Mouse (Mus musculus) MEL-GATA-1-ER (cell line): ENCODE results near the gene Lamc1.
"Not testable (repeated sequence)": the region's sequence is repeated elsewhere in the genome, so short reads cannot be mapped to it uniquely, and the experiment has no call there.

Source experiments
- DNase-seq: peaks from one replicate; pipeline ENCODE4 v3.0.0-alpha.2; 2012; ENCODE audit warnings: low read depth; ENCODE audit errors: extremely low read depth

Gene Lamc1

GRCm38 (mm10) chr1:153331796-153332443 lies 666 bp downstream of the Lamc1 start:
- DNase-seq = no peak

GRCm38 (mm10) chr1:153331206-153331605 lies 1.4 kb downstream of the Lamc1 start:
- DNase-seq = no peak

- no peak for DNase-seq
These were observed 3.3 kb downstream of the Lamc1 start for GRCm38 (mm10) chr1:153329306-153329705.

GRCm38 (mm10) chr1:153327063-153327462 lies 5.5 kb downstream of the Lamc1 start:
- DNase-seq = no peak

GRCm38 (mm10) chr1:153326226-153326625 lies 6.4 kb downstream of the Lamc1 start:
- no peak for DNase-seq

GRCm38 (mm10) chr1:153321404-153321803 lies 11.2 kb downstream of the Lamc1 start:
- no peak for DNase-seq

- DNase-seq = no peak
These were observed 11.9 kb downstream of the Lamc1 start for GRCm38 (mm10) chr1:153320554-153321147.

GRCm38 (mm10) chr1:153320121-153320520 lies 12.5 kb downstream of the Lamc1 start:
- DNase-seq = no peak

GRCm38 (mm10) chr1:153318741-153319140 lies 13.8 kb downstream of the Lamc1 start:
- no peak for DNase-seq

- DNase-seq = no peak
These were observed 14.3 kb downstream of the Lamc1 start for GRCm38 (mm10) chr1:153318287-153318686.

- DNase-seq = no peak
These were observed 14.9 kb downstream of the Lamc1 start for GRCm38 (mm10) chr1:153317486-153318260.

GRCm38 (mm10) chr1:153316956-153317355 lies 15.6 kb downstream of the Lamc1 start:
- no peak for DNase-seq

GRCm38 (mm10) chr1:153316286-153316685 lies 16.3 kb downstream of the Lamc1 start:
- DNase-seq = no peak

- no peak for DNase-seq
These were observed 17.5 kb downstream of the Lamc1 start for GRCm38 (mm10) chr1:153315121-153315520.

GRCm38 (mm10) chr1:153312992-153313391 lies 19.6 kb downstream of the Lamc1 start:
- no peak for DNase-seq

GRCm38 (mm10) chr1:153310190-153310589 lies 22.4 kb downstream of the Lamc1 start:
- no peak for DNase-seq

GRCm38 (mm10) chr1:153309310-153309709 lies 23.3 kb downstream of the Lamc1 start:
- DNase-seq = no peak

- no peak for DNase-seq
These were observed 23.7 kb downstream of the Lamc1 start for GRCm38 (mm10) chr1:153308915-153309296.

GRCm38 (mm10) chr1:153308179-153308914 lies 24.2 kb downstream of the Lamc1 start:
- no peak for DNase-seq

- no peak for DNase-seq
These were observed 24.9 kb downstream of the Lamc1 start for GRCm38 (mm10) chr1:153307509-153308178.

- DNase-seq = not testable (repeated sequence)
These were observed 26.9 kb downstream of the Lamc1 start for GRCm38 (mm10) chr1:153305728-153306127.
